Mouse (Mus musculus): ENCODE results near the gene 1700009N14Rik. TPM values are rescaled to one million over a fixed set of nuclear protein-coding genes. Genes with fewer than 3 reads are reported as not detected.

The 1700009N14Rik gene
- polyA plus RNA-seq, 1 experiment: 0.14 TPM

DNA sequence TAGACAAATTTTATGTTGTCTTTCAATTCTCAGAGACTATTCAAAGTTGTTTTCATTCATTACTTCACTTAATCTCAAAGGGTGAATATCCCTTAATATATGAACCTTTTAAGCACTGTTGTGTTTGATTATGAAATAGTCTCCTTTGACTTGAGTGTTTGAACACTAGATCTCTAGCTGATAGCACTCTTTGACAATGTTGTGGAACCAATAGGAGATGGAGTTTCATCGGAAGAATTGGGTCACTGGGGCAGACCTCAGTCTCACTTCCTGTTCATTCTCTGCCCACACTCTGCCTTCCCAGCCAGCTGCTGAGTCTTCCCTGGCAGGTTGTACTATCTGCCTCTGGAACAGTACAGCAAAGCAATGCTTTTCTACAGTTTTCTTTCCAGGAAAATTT lies 43.5 kb downstream of the 1700009N14Rik start:
- TF ChIP-seq E2F4 (IDR thresholded peaks at IDR 0.05; ENCODE audit: insufficient read depth): no peak
- TF ChIP-seq CEBPB (IDR thresholded peaks at IDR 0.05; ENCODE audit: insufficient read depth, poor library complexity, severe bottlenecking): no peak
- TF ChIP-seq REST (IDR thresholded peaks at IDR 0.05; ENCODE audit: insufficient read depth, insufficient read length): no peak
- TF ChIP-seq USF1 (IDR thresholded peaks at IDR 0.05; ENCODE audit: low read depth): no peak
- TF ChIP-seq TCF12 (IDR thresholded peaks at IDR 0.05; ENCODE audit: insufficient read depth, poor library complexity, severe bottlenecking): no peak
- TF ChIP-seq TCF3 (IDR thresholded peaks at IDR 0.05; ENCODE audit: insufficient read length, low read depth): no peak
- no peak for TF ChIP-seq MYOD1 (IDR thresholded peaks at IDR 0.05; ENCODE audit: control insufficient read depth in 1 of 3, insufficient read length in 2 of 3, low read depth in 2 of 3)
- TF ChIP-seq SRF (IDR thresholded peaks at IDR 0.05; ENCODE audit: control insufficient read depth, insufficient read length, low read depth): no peak
- no peak for TF ChIP-seq MYOG (IDR thresholded peaks at IDR 0.05; ENCODE audit: control insufficient read depth in 1 of 3, insufficient read depth in 1 of 3, insufficient read length in 2 of 3, low read depth in 2 of 3)
- TF ChIP-seq MAX (IDR thresholded peaks at IDR 0.05; ENCODE audit: low read depth): no peak
- no peak for TF ChIP-seq POLR2A (IDR thresholded peaks at IDR 0.05; ENCODE audit: insufficient read length, low read depth)
- TF ChIP-seq POLR2AphosphoS2 (IDR thresholded peaks at IDR 0.05; ENCODE audit: insufficient read length, low read depth): no peak
- H3K4me3 ChIP-seq: no peak overlapping the region
- no peak overlapping the region for H3ac ChIP-seq (ENCODE audit: control insufficient read depth, insufficient read length)
- H3K79me2 ChIP-seq (ENCODE audit: control insufficient read depth, insufficient read depth): no peaks in the 10 kb centered on the region
- no peaks in the 10 kb centered on the region for H3K27me3 ChIP-seq (ENCODE audit: control insufficient read depth, insufficient read depth, insufficient read length)
- no peak overlapping the region for H3K4me2 ChIP-seq (ENCODE audit: low read depth)
- no peaks in the 10 kb centered on the region for H3K36me3 ChIP-seq (ENCODE audit: control insufficient read depth, insufficient read depth)

DNA sequence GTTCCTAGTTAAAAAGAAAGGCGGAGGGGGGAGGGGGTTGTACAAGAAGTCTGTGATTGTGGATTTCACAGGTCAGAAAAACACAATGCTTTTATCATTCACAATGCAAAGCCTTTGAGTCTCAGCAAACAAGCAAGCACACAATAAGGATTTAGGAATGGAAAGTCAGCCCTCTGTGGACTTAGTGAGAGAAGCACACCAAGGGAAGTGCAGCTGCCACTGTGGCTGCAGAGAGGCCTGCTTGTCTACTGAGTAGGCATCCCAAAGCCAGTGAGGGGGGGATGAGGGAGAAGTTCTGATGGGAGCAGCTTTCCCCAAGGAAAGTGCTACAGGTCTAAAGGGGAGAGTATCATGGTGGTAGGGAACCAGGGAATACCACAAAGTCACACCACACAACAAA lies 45.8 kb downstream of the 1700009N14Rik start:
- Histone ChIP-seq H3K4me2 (ENCODE audit: low read depth) (no peak overlapping the region), H3K27me3 (ENCODE audit: control insufficient read depth, insufficient read depth, insufficient read length) (no peaks in the 10 kb centered on the region), H3ac (ENCODE audit: control insufficient read depth, insufficient read length) (no peak overlapping the region), H3K79me2 (ENCODE audit: control insufficient read depth, insufficient read depth) (no peaks in the 10 kb centered on the region), H3K4me3 (no peak overlapping the region), H3K36me3 (ENCODE audit: control insufficient read depth, insufficient read depth) (no peaks in the 10 kb centered on the region)
- TF ChIP-seq REST (IDR thresholded peaks at IDR 0.05; ENCODE audit: insufficient read depth, insufficient read length) (no peak), TCF12 (IDR thresholded peaks at IDR 0.05; ENCODE audit: insufficient read depth, poor library complexity, severe bottlenecking) (no peak), USF1 (IDR thresholded peaks at IDR 0.05; ENCODE audit: low read depth) (no peak), MYOG (IDR thresholded peaks at IDR 0.05; ENCODE audit: control insufficient read depth in 1 of 3, insufficient read depth in 1 of 3, insufficient read length in 2 of 3, low read depth in 2 of 3) (no peak), TCF3 (IDR thresholded peaks at IDR 0.05; ENCODE audit: insufficient read length, low read depth) (no peak), MYOD1 (IDR thresholded peaks at IDR 0.05; ENCODE audit: control insufficient read depth in 1 of 3, insufficient read length in 2 of 3, low read depth in 2 of 3) (no peak), SRF (IDR thresholded peaks at IDR 0.05; ENCODE audit: control insufficient read depth, insufficient read length, low read depth) (no peak), E2F4 (IDR thresholded peaks at IDR 0.05; ENCODE audit: insufficient read depth) (no peak), POLR2AphosphoS2 (IDR thresholded peaks at IDR 0.05; ENCODE audit: insufficient read length, low read depth) (no peak), MAX (IDR thresholded peaks at IDR 0.05; ENCODE audit: low read depth) (no peak), POLR2A (IDR thresholded peaks at IDR 0.05; ENCODE audit: insufficient read length, low read depth) (no peak)

Measured in myocyte (in vitro differentiated cells).